Mouse (Mus musculus) testis, adult 2 months (tissue): ENCODE measurements around the gene Olfr522.

Experiments used
- CTCF ChIP-seq: fragments of 200-500 bp; IDR thresholded peaks from 2 replicates; pipeline ENCODE4 v1.5.1; 2012; ENCODE audit warnings: low read depth, mild to moderate bottlenecking, inconsistent platforms, low read length, moderate library complexity; ENCODE audit not compliant: control insufficient read depth, insufficient read depth, insufficient replicate concordance
- POLR2A ChIP-seq: fragments of 200-500 bp; IDR thresholded peaks from 2 replicates; pipeline ENCODE4 v1.6.1; 2012; ENCODE audit warnings: low read depth, mild to moderate bottlenecking, inconsistent platforms, low read length, moderate library complexity; ENCODE audit not compliant: control insufficient read depth

- TF ChIP-seq POLR2A (no peak), CTCF (no peak)
These were observed 6.3 kb upstream of the Olfr522 start for GRCm38 (mm10) chr7:140170863-140171262.
